Mouse (Mus musculus) G1E (cell line): ENCODE measurements around the gene Fam81b.

Source experiments
- CTCF ChIP-seq: IDR thresholded peaks from 2 replicates; pipeline ENCODE4 v1.5.1; 2012; ENCODE audit warnings: low read depth, low read length, inconsistent platforms, mixed read lengths
- GATA1 ChIP-seq: IDR thresholded peaks from 2 replicates; pipeline ENCODE4 v1.6.1; 2012; ENCODE audit warnings: borderline replicate concordance, low read length, inconsistent platforms, mixed read lengths
- TAL1 ChIP-seq: conservative IDR thresholded peaks from 2 replicates; pipeline ENCODE4 v1.6.1; 2012; ENCODE audit warnings: low read depth, low read length, inconsistent platforms, mixed read lengths

DNA sequence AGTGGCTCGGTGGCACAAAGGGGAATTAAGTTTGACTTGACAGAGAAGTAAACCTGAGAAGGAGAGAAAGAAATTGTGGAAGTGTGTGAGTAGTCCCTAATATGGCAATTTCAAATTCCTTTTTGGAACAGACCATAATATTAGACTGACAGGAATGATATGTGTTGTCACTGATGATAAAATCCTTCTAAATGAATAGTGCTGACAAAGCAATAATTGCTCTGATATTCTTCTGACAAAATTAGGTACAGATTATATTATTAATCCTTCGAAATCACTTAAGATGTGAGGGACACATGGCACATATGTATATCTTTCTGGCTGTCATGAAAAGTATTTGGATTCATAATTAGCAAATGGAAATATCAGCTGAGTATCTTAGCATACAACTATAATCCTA, 89.9 kb downstream of the Fam81b start:
- TF ChIP-seq CTCF (no peak), TAL1 (no peak), GATA1 (no peak)
